Mouse (Mus musculus) forebrain, embryonic 12.5 days (tissue): ENCODE results near the gene Zhx3. TPM values are rescaled to one million over a fixed set of nuclear protein-coding genes. Genes with fewer than 3 reads are reported as not detected.

ENCODE experiments used
- ATAC-seq: fragments of 200-750 bp; cut with Nextera tagmentation; 2 replicates; pipeline ENCODE4 v1.8.0; 2017; ENCODE audit warnings: moderate TSS enrichment; ENCODE audit not compliant: low FRiP score
- H3K27ac ChIP-seq: fragments of 300-500 bp; sonication (generic); 2 replicates; pipeline ENCODE4 v1.5.1; 2016; ENCODE audit warnings: mild to moderate bottlenecking
- H3K27me3 ChIP-seq: fragments of 300-500 bp; sonication (generic); 2 replicates; pipeline ENCODE4 v1.6.1; 2016; ENCODE audit warnings: mild to moderate bottlenecking
- H3K36me3 ChIP-seq: fragments of 300-500 bp; sonication (generic); replicated peaks from 2 replicates; pipeline ENCODE4 v1.6.1; 2016; ENCODE audit warnings: mild to moderate bottlenecking
- H3K4me1 ChIP-seq: fragments of 300-500 bp; sonication (generic); 2 replicates; pipeline ENCODE4 v1.6.1; 2016
- H3K4me2 ChIP-seq: fragments of 300-500 bp; sonication (generic); 2 replicates; pipeline ENCODE4 v1.6.1; 2016; ENCODE audit warnings: mild to moderate bottlenecking, moderate library complexity
- H3K4me3 ChIP-seq: fragments of 300-500 bp; sonication (generic); replicated peaks from 2 replicates; pipeline ENCODE4 v1.5.1; 2016; ENCODE audit warnings: mild to moderate bottlenecking
- H3K9ac ChIP-seq: fragments of 300-500 bp; sonication (generic); 2 replicates; pipeline ENCODE4 v1.6.1; 2016; ENCODE audit warnings: mild to moderate bottlenecking
- H3K9me3 ChIP-seq: fragments of 300-500 bp; sonication (generic); 2 replicates; pipeline ENCODE4 v1.6.1; 2016
- WGBS: fragments of 180-500 bp; shearing (Covaris S2); methylation state at CpG from one replicate; pipeline ENCODE4 v1.1.7; 2016; 5-methylcytosine and 5-hydroxymethylcytosine counted together
- polyA plus RNA-seq: library from polyadenylated mRNA; unstranded; fragments of >200 nt; fragmentation: Nextera tagmentation; extraction: Ambion mirVana; gene quantifications from 2 replicates; pipeline ENCODE4 v1.2.1, GENCODE M21; 2016

Zhx3 gene
- polyA plus RNA-seq, 1 experiment from 2014 or later: 16.0 TPM

DNA sequence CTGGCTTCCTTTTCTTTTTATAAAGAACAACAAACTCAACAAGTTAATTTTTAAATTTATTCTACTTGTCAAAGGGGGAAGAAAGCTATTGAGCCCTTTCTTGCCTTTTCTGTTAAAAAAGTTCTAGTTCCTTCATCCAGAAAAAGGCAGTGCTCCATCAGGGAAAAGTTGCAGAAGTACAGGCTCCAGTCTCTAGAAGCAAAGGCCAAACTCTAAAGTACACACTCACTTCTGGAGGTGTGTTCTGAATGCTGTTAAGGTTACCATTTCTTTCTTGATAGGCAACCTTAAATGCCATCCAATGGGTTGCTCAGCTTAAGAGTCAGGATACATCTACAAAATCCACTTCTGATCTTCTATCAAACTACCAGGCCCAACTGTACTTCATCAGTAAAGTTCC is 83.1 kb downstream of the Zhx3 start:
- Histone ChIP-seq H3K9me3 (no peaks in the 10 kb centered on the region), H3K27me3 (no peaks in the 10 kb centered on the region), H3K9ac (no peak overlapping the region), H3K4me1 (no peaks in the 10 kb centered on the region), H3K36me3 (no peaks in the 10 kb centered on the region), H3K27ac (no peak overlapping the region), H3K4me2 (no peak overlapping the region), H3K4me3 (no peak overlapping the region)
- ATAC-seq: no peak

DNA sequence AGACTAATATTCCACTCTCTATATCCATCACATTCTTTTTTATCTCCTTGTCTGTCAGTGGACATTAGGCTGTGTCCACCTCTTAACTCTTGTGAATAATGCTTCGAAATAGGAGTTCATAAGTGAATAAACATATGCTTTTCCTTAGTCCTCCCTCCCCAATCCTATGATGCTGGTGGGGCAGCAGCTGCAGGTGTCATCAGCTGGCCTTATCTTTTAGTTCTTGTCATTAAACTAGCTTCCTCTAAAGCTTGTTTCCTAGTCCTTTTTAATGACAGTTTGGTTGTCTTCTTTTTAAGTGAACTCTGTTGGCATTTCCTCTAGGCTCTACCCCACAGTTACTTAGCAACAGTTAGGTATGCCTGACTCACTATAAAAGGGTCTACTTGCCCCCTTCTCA is 83.8 kb downstream of the Zhx3 start:
- WGBS: 93% methylated on average over 1 of the region's 1 CpGs
- H3K4me1 ChIP-seq: no peaks in the 10 kb centered on the region
- H3K9me3 ChIP-seq: no peaks in the 10 kb centered on the region
- H3K27ac ChIP-seq: no peak overlapping the region
- no peak for ATAC-seq
- H3K4me3 ChIP-seq: no peak overlapping the region
- no peak overlapping the region for H3K9ac ChIP-seq
- no peaks in the 10 kb centered on the region for H3K36me3 ChIP-seq
- H3K27me3 ChIP-seq: no peaks in the 10 kb centered on the region
- no peak overlapping the region for H3K4me2 ChIP-seq

DNA sequence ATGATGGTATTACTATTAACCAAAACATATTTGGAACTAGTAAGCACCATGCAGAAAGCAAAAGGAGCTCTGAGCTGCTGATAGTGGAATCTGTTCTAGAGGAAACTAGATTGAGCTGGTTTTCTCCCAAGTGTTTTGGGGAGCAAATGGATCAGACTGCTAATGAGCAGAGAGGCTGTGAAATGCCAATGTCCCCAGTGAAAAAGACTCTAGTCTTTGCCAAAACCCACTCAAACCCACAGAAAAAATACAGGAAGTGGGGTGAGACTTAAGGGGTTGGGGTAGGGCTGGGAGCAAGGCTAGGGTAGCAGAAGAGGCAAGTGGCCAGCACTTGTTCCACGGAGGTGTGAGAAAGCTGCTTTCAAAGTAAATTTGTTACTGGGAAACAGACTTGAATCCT is 86.5 kb downstream of the Zhx3 start:
- Histone ChIP-seq H3K27ac (no peak overlapping the region), H3K4me1 (no peaks in the 10 kb centered on the region), H3K4me3 (no peak overlapping the region), H3K9ac (no peak overlapping the region), H3K27me3 (no peaks in the 10 kb centered on the region), H3K4me2 (no peak overlapping the region), H3K36me3 (0 out of 2 replicates have a peak, but pooled peaks cover under 1% of the 10 kb centered on the region), H3K9me3 (no peaks in the 10 kb centered on the region)
- no peak for ATAC-seq
- 75% methylated on average over 1 of the region's 1 CpGs for WGBS

DNA sequence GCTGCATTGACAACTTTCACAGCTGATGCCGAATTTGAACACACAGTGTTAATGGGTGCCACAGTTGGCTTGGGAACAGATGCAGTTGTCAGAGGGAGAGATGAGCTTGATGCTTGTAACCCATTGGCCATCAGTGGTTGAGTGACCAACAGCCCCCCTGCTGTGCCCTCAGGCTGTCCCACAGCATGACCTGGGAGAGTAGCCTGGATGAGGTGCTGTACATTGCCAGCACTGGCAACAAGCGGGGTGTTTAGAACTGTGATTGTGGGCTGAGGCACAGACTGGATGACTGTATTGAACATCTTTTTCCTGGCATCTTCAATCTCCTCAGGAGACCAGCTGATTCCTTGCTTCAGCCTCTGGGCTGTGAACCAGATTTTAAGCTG is 92.0 kb downstream of the Zhx3 start:
- WGBS: 89% methylated on average over 2 of the region's 2 CpGs
- H3K4me1 ChIP-seq: no peaks in the 10 kb centered on the region

DNA sequence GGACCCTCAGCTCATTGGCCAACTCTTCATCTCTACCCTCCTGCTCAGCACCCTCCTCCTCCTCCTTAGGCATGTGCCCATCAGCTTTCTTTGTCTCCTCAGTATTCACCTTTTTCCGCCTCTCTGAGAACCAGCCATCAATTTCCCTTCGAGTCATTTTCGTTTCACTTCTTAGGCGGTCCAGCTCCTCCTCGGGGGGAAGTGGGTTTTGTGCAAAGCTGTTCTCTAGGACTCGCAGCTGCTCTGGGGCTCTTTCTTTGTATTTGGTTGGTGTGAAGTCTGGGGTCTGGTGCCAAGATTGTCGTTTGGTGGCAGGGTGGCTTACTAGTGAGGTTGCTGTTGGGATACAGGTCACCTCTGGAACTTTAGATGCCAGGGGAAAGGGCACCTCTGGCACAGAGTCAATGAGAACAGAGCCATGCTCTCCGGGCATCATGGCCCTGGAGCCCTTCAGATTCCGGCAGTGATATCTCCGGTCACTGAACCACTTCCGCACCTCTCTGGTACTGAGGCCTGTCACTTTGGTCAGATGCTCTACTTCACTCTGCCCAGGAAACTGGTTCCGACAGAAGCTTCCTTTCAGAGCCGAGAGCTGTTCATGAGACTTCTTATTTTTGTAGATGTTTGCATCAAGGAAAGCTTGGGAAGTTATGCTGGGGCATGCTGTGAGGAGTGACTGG is 92.5 kb downstream of the Zhx3 start:
- peaks cover 5% of the 10 kb centered on the region; the same call in 1 of the 2 replicates for H3K36me3 ChIP-seq

More for the DNA sequence above, 92.0 kb downstream of the Zhx3 start:
- ATAC-seq: no peak
- Histone ChIP-seq H3K36me3 (peaks cover 5% of the 10 kb centered on the region; the same call in 1 of the 2 replicates), H3K4me2 (no peak overlapping the region), H3K9ac (no peak overlapping the region), H3K27ac (no peak overlapping the region), H3K4me3 (no peak overlapping the region), H3K9me3 (no peaks in the 10 kb centered on the region), H3K27me3 (no peaks in the 10 kb centered on the region)

DNA sequence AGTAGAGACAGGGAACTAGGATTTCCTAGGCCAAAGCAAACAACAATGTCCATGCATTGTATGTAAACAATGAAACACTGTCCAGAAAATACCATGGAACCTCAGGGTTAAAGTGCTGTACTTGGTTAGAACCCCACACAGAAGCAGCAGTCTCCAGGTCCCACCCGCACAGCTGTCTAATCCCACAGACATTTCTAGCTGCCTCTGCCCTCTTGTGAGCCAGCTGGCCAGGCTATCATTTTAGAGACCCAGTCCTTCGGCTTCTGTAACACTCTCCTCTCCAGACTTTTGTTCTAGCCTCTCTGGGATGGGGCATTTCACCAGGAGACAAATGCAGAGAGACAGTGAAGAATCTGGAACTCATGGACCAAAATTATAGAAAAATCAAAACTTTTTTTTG is 94.8 kb downstream of the Zhx3 start:
- Histone ChIP-seq H3K9ac (no peak overlapping the region), H3K36me3 (peaks cover 5% of the 10 kb centered on the region; the same call in 1 of the 2 replicates), H3K27ac (no peak overlapping the region), H3K27me3 (no peaks in the 10 kb centered on the region), H3K4me3 (no peak overlapping the region), H3K9me3 (no peaks in the 10 kb centered on the region), H3K4me1 (no peaks in the 10 kb centered on the region), H3K4me2 (no peak overlapping the region)
- 80% methylated on average over 2 of the region's 2 CpGs for WGBS
- ATAC-seq: no peak

More for the DNA sequence above, 92.5 kb downstream of the Zhx3 start:
- Histone ChIP-seq H3K9me3 (no peaks in the 10 kb centered on the region), H3K9ac (no peak overlapping the region), H3K4me1 (no peaks in the 10 kb centered on the region), H3K4me3 (no peak overlapping the region), H3K27ac (no peak overlapping the region), H3K4me2 (no peak overlapping the region), H3K27me3 (no peaks in the 10 kb centered on the region)
- no peak for ATAC-seq
- whole genome bisulfite sequencing: 89% methylated on average over 13 of the region's 13 CpGs

DNA sequence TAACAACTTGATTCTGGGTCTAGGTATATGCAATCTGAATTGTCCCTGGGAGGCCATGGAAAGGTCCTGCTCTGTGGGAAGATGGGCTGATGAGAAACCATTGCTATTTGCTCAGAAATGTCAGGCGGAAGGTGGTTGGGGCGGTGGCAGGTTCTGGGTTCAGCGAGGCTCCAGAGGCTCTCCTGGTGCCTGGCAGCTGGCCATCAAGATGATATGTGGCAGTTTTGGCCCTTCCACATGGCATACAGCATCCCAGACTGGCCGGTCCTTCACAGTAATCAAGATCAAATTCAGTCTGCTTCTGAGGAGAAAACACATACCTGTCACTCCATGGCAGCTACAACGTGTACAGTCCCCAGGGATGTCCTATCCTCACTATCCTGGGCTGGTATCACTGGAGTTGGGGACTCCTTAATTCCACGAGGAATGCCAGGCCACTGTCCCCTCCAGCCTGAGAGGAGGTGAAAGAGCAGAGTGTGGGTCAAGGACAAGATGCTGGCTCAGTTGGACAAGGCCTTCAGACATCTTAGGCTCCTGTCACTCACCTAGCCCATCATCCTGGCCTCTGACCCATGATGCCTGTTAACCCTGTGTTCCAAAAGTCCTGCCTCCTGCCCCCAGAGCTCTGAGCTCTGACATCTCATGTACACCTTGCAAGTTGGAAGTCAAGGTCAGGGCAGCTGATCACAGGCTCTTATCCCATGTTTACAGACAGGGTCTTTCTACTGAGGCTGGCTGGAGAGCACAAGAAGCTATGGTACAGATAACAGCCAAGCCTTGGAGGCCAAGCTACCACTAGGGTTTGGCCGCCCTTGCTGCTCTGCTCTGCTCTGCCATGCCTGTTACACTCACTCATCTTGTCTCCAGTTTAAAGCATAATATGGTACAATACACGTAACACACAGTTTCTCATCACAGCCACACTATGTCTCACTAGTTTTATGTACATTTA is 101.2 kb downstream of the Zhx3 start:
- no peak overlapping the region for H3K4me3 ChIP-seq
- no peaks in the 10 kb centered on the region for H3K4me1 ChIP-seq
- no peak overlapping the region for H3K4me2 ChIP-seq
- ATAC-seq: no peak
- 90% methylated on average over 8 of the region's 8 CpGs for WGBS
- H3K27me3 ChIP-seq: no peaks in the 10 kb centered on the region
- peaks cover 21% of the 10 kb centered on the region for H3K36me3 ChIP-seq
- H3K9ac ChIP-seq: no peak overlapping the region
- no peak overlapping the region for H3K27ac ChIP-seq
- no peaks in the 10 kb centered on the region for H3K9me3 ChIP-seq

DNA sequence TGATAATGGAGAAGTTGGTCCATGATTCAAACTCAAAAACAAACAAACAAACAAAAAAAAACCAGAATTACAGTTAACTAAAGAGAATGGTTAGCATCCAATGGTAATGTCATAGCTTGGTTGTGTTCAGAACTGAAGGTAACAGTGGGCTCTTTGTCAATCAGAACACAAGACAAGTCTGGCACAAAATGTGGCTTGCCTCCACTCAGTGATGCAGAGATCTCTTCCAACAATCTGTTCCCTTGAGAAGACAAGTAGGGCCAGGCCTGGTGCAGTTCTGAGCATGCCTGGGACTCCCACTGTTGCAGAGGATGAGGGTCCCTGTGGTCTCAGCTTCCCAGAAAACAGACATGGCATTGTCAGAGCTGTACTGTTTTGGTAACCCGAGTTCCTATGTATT is 101.9 kb downstream of the Zhx3 start:
- 92% methylated on average over 1 of the region's 1 CpGs for WGBS
- H3K4me2 ChIP-seq: no peak overlapping the region
- H3K9me3 ChIP-seq: no peaks in the 10 kb centered on the region
- peaks cover 28% of the 10 kb centered on the region for H3K36me3 ChIP-seq
- H3K27me3 ChIP-seq: no peaks in the 10 kb centered on the region
- H3K9ac ChIP-seq: no peak overlapping the region
- no peak overlapping the region for H3K27ac ChIP-seq
- no peak for ATAC-seq
- H3K4me3 ChIP-seq: no peak overlapping the region
- H3K4me1 ChIP-seq: 0 out of 2 replicates have a peak, but pooled peaks cover 3% of the 10 kb centered on the region

DNA sequence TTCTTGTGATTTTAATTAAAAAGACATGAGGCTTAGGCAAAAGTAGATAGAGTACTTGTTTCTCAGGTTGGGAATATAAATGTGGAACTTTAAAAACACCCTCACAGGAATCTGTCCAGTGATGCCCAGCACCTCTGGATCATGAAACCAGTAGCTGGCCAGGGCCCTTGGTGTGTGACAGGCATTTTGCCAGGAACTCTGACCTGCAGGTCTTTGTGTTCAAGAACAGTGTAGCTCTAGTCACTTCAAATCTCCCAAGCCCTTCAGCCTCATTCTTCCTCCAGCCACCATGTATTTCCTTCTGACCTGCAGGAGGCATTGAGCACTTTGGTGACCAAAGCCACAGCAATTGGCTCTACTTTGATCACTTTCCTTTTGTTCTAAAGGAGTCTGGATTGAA is 102.4 kb downstream of the Zhx3 start:
- H3K27me3 ChIP-seq: no peaks in the 10 kb centered on the region
- 0 out of 2 replicates have a peak, but pooled peaks cover 3% of the 10 kb centered on the region for H3K4me1 ChIP-seq
- no peak overlapping the region for H3K4me3 ChIP-seq
- peaks cover 30% of the 10 kb centered on the region for H3K36me3 ChIP-seq
- ATAC-seq: no peak
- H3K9me3 ChIP-seq: no peaks in the 10 kb centered on the region
- no peak overlapping the region for H3K9ac ChIP-seq
- H3K4me2 ChIP-seq: no peak overlapping the region
- no peak overlapping the region for H3K27ac ChIP-seq

DNA sequence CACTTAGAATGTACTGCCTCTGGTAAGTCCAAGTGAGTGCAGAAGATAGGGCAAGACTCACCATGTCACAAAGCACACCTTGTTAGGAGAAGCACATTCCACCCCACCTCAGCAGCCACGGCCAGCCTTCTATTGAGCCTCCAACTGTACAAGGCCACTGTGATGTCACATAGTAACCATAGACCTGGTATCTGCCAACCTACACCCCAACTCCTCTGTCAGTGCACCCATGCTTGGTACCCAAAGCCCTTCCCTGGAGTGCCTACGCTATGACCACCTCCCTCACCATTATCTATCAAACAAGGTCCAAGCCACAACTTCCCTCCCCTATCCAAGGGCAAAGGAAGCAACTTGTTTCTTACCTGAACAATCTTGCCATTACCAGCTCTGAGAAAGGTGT is 103.8 kb downstream of the Zhx3 start:
- 95% methylated on average over 2 of the region's 2 CpGs for WGBS
- H3K36me3 ChIP-seq: peaks cover 42% of the 10 kb centered on the region
- no peak for ATAC-seq

DNA sequence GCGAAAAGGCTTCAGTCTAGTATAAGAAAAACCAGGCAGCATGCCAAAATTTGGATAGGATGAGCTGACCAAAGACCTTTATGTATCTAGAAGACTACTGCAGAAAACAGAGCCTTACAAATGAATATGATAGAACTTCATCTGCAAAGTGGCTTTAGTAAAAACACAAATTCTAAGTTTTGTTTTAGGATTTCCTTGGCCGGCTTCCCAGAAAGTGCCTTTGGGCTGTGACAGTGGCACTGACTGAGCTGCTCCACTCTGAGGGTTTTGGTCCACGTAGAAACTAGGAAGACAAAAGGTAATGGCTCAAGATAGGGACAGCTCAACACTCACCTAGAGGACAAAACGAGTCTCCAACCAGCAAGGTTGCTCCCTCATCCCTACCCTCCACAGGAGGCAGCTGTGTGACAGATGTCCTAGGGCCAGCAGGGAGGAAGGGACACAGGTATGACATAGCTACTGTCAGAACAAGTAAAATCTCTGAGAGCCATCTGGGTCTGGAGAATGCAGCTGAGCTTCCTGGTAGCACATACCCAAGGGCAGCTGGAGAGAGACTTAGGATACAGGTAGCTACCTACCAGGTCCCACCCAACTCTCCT is 104.6 kb downstream of the Zhx3 start:
- ATAC-seq: no peak
- H3K4me3 ChIP-seq: no peak overlapping the region
- no peaks in the 10 kb centered on the region for H3K9me3 ChIP-seq
- H3K4me1 ChIP-seq: 0 out of 2 replicates have a peak, but pooled peaks cover 3% of the 10 kb centered on the region
- WGBS: 89% methylated on average over 4 of the region's 4 CpGs
- H3K9ac ChIP-seq: no peak overlapping the region
- no peak overlapping the region for H3K27ac ChIP-seq
- H3K4me2 ChIP-seq: no peak overlapping the region
- no peaks in the 10 kb centered on the region for H3K27me3 ChIP-seq
- H3K36me3 ChIP-seq: peaks cover 50% of the 10 kb centered on the region

More for the DNA sequence above, 103.8 kb downstream of the Zhx3 start:
- Histone ChIP-seq H3K9me3 (no peaks in the 10 kb centered on the region), H3K27me3 (no peaks in the 10 kb centered on the region), H3K4me2 (no peak overlapping the region), H3K4me3 (no peak overlapping the region), H3K4me1 (0 out of 2 replicates have a peak, but pooled peaks cover 3% of the 10 kb centered on the region), H3K9ac (no peak overlapping the region), H3K27ac (no peak overlapping the region)

DNA sequence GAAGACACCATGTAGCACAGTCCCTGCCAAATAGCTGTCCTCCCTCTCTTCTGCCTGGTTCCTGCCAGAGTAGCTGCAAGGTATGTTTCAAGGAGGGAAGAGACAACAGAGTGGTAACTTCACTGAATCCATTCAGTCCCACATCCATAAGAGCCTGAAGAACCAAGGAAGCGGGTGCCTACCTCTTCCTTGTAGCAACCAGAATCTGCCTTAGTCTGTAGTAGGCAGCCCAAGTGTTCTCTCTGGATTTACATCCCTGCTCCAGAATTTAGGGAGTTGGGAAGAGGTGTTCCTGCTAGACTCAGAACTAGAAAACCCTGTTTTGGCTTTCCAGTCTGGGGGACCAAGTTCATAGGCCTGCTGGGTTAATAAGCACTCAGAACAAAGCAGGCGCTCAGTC is 105.6 kb downstream of the Zhx3 start:
- 96% methylated on average over 2 of the region's 2 CpGs for WGBS
- Histone ChIP-seq H3K4me3 (no peak overlapping the region), H3K9me3 (no peaks in the 10 kb centered on the region), H3K27ac (no peak overlapping the region), H3K4me2 (no peak overlapping the region), H3K4me1 (0 out of 2 replicates have a peak, but pooled peaks cover 3% of the 10 kb centered on the region), H3K36me3 (peaks cover 60% of the 10 kb centered on the region), H3K9ac (no peak overlapping the region), H3K27me3 (no peaks in the 10 kb centered on the region)
- no peak for ATAC-seq
